Mouse (Mus musculus) gastrocnemius, adult 8-10 months (tissue): ENCODE measurements around the gene Kidins220. TPM values are rescaled to one million over a fixed set of nuclear protein-coding genes. Genes with fewer than 3 reads are reported as not detected.

ENCODE experiments used
- DNase-seq, 2 experiments: peaks; one replicate each; pipeline ENCODE4 v3.0.0; 2022; ENCODE audit warnings: low spot score in 2 of 2
- total RNA-seq, 4 experiments: library from RNA; stranded (reverse); gene quantifications; 2 replicates each; pipeline ENCODE4 v1.2.4; 2022

Gene Kidins220
- total RNA-seq, 4 experiments from 2014 or later = 43.2 to 50.6 (median 45.3) TPM

DNA sequence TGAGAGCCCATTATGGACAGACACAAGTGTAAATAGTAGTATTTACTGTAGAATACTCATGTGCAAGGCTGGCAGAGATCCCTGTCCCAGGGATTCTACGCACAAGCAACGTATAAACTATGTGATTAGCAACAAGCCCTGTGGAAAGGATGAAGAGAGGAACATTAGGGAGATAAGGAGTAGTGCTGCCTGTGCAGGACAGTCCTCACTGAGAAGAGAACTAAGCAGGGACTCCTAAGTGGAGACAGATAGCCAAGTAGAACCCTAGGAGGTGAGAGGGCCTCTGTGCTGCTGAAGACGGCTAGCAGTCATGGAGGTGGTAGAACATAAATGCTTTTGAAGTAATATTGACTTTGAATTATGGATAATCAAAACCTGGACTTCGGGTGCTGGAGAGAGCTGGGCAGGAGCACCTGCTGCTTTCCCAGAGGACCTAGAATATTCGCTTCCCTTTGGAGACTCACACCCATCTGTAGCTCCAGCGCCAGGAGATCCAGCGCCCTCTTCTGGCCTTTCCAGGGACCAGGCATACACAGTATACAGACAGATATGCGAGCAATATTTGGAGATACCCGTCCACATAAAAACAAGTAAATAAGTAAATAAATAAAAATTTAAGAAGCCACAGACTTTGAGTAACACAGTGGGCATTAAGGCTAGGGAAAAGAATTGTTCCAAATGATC lies 50.3 kb downstream of the Kidins220 start:
- no peak for DNase-seq

DNA sequence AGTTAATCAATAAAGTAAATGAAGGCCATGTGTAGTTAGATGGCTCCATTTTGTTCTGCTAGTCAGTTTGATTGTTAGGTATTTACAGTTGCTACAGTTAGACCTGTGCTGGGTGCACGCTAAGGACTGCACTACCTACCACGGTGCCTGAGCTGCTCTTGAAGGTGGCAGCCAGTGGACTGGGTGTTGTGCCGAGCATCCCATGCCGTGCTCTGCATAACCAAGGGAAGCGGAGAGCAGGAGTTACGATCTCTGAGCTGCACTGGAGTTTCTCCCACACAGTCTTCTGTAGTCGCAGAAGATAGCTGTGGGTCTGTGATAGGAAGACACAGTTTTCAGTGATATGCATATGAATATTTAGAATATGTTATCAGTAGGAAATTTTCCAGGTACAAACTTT lies 51.6 kb downstream of the Kidins220 start:
- DNase-seq = no peak

DNA sequence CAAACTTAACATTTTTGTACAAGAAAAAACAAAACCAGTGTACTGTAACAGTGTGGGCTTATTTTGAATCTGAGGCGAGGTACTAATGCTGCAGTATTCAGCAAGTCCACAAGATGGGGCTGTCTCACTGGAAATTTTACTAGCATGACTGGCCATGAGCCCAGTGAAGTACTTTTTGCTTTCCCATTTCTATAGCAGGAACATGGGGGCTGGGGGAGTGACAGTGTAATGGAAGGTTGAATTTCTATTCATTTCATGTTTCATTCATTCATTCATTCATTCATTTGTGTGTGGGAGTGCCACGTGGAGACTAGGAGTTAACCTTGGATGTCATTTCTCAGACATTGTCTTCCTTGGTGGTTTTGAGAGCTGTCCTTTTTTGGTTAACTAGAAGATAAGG lies 52.7 kb downstream of the Kidins220 start:
- DNase-seq = peak in 1 of 2 experiments; percentile 29

DNA sequence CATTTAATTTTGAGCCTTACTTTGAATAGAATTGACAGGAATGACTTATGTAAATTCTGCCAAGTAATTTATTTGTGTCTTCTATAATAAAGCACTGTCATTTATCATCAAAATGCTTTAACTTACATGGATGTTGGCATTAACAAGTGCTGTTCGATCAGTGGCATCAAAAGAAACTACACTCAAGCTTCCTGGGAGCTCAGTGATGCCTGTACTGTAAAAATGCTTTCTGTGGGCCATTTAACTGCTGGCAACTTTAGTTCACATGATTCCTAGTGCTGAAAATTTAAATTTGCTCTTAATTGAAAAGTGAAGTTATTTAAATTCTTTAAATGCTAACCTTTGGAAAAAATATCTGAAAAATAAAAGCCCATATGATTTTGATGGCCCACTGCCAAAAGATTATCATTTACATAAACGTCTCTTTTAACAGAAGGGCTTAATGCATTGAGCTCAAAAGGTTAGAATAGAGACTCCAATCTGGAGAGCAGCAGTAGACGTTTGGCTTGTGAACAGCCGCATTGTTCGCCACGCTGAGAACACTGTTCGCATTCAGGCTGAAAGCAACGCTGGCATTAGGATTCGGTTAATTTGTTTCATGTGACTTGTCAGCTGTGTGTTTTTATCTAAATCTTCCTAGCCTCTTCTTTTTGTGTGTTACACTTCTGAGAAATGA lies 59.1 kb downstream of the Kidins220 start:
- no peak for DNase-seq

DNA sequence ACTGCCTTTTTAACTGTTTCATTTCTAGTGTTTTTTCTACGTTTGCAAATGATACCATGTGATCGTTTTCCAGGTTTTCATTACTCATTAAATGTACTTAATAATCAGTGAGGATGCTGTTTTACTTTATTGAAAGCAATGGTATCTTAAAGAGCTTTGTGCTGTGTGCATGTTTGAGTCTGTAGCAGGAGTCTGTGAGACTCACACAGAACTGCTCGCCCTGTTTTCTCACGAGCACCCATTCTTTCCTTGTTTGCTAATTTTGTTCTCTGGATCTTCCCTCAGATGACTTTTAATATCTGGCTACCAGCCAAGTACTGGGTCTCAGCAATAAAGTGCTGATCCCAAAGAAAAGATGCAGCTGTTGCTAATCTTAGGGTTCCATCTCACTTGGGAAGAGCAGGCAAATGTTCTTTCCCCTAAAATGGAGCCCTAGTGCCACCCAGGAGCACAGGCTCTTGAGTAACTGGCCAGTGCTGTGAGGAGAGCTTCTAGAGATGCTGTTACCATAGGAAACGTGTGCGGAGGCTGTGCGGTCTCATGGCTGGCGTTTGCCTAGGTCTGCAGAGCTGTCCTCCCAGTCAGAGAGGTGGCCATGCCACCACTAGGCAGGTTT lies 59.7 kb downstream of the Kidins220 start:
- DNase-seq = no peak

DNA sequence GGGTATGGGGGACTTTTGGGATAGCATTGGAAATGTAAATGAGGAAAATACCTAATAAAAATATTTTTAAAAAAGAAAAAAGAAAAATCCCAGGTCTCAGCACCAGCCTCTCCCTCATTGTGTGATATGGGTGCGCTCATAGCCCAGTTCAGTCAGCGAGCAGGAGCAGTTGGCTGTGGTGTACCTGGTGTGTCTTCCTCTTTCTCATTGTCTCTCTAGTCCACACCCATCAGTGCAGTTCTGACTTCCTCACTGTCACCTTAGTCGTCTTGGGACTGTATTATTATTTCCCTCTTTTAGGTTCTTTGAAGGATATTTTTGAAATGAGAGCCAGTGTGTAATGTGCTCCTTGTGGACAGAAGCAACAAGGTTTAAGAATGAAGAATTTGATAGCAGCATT lies 61.3 kb downstream of the Kidins220 start:
- DNase-seq = no peak

DNA sequence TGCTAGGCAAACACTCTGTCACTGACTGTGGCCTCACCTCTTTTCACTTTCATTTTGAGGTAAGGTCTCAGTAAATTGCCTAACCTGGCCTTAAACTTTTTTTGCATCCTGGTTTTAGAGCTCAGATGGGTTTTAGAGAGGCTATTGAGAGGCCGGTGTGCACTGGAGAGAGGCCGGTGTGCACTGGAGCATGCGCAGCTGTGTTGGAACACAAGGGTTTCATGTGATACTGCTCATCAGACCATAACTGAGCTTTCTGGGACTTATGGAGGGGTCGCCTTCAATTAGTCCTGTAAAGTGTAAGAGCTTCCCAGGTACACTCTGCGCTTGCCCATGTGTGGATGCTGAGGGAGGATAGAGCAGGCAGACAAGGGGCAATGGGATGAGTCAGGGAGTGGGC lies 62.5 kb downstream of the Kidins220 start:
- DNase-seq = no peak

DNA sequence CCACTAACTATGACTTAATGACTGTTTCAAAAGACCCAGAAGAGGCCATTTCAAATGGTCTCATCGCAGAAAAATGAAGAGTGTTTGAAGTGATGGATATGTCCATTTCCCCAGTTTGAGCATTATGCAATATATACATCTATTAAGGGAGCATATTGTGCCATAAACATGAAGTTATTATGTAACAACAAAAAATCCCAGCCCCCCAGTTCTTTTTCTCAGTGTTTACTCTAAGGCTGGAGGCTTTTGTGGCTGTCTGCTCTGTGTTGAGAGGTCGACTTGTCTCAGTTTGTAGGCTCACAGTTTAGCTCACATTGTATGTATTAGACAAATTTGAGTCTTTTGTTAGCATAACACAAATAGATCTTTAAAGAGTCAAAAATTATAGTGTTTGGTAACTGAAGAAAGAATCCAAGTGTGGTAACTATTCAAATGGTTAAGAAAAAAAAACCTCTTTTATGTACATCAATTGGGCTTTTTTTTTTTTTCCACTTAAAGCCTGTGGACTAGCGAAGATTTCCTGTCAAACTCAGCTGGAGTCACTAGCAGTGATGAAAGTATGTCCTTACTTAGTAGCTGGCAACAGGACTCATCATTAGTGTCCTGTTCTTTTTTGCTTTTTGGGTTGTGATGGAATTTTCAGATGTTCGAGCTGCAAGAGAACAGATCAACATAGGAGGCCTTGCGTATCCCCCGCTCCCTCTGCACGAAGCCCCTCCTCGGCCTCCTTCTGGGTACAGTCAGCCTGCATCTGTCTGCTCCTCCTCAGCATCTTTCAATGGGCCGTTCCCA lies 63.2 kb downstream of the Kidins220 start:
- DNase-seq = no peak

DNA sequence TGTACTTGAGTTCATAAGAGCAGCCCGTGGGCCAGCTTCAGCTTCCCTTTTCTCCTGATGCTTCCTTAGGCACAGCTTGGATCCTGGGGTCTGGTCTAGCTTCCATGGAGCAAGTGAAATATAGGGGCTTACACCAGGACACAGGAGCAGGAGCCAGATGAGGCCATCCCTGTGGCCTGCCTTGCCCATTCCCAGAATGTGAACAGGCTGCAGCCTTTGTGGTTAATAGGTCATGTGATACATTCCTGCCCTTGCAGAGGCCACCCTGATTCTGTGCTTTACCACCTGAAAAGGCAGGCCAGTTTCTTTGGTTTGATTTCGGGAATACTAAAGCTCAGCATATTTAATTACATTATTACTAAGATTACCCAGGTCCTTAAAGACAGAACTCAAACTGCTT lies 69.3 kb downstream of the Kidins220 start:
- no peak for DNase-seq

DNA sequence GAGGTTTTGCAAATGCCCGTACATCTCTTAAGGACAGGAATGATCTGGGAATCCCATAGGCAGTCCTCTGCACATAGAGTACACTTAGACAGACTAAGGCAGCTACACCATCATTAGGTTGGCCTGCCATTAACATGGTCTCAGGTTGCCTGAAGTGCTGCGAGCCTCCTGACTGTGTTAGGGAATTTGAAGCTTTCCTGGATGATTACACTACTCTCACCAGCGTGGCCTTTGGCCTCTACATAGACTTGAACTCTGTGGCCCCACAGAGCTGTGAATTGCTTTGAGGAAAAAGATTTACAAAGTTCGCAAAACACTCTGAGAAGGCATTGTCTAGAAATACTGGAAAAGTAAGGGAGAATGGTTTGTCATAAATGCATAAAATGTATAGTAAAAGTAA lies 69.9 kb downstream of the Kidins220 start:
- DNase-seq = no peak

DNA sequence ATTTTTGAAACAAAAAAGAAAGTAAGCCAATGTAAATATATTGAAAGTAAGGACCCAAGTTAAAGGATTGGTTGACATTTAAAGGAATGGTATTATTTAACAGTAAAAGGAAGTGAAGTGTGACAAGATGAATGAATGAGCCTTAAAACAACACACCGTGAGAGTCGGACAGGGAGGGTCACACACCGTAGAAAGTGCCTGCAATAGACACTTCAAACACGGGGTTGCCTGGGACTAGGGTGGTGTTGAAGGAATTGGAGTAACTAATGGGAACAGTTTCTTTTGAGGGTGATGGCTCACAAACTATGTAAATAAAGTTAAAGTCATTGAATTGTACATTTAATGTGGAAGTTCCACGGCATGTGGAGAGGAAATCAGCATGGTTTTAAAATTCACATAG lies 74.5 kb downstream of the Kidins220 start:
- no peak for DNase-seq

DNA sequence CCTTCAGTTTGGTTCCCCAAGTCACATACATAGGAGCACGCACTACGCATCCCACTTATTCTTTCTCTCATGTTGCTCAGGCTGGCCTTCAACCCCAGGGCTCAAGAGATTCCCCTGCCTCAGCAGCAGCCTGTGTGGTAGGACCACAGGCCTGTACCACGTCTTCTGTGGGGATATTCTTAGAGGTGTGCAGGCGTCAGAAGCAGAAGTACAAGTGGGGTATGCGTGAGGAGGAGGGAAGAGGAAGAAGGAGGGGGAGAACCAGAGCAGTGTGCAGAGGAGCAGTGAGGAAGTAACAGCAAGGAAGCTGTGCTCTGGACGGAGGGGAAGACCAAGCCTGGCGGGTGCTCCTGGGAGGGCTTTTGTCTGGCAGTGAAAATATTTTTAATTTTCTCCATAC lies 79.8 kb downstream of the Kidins220 start:
- DNase-seq = no peak

DNA sequence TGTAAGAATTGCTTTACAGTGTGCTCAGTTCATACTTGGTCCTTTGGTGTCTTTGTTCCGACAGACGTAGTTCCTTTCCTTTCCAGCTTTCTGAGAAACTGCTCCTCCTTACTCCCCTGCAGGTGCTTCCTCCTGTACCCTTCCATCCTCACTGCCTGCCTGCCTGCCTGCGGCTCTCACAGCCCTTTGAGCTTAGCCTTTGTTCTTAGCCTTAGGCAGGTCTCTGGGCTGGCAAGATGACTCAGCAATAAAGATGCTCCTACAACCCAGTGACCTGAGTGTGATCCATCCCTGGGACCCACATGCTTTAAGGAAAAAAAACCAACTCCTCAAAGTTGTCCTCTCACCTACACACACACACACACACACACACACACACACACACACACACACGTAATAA lies 80.2 kb downstream of the Kidins220 start:
- no peak for DNase-seq

DNA sequence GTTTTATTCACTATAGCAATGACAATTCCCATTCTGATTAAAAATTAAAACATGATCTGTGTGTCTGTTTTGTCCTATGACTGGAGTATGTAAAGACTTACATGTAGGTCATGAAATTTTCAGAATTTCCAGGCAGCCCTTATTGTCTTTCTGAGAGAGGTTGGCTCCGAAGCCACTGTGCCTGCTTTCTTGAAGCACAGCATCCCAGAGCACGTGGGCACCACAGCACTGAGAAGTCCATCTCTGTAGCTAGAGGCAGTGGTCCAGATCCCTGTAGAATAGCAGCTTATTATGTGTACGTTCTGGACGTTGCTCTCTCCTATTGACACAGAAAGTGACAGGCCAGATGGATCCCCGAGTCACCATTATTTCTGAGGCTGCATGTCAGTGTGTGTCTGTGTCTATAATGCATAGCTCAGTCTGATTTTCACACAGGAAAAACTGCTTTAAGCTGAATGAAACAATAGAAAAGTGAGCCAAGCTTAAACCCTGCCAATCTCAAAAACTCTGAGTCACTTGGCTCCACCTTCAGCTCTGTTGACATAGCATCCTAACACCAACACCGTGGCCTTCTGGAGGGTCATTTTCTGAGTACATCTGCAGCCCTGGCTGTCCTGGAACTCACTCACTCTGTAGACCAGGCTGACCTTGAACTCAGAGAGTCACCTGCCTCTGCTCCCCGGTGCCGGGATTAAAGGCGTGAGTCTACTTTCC lies 84.9 kb downstream of the Kidins220 start:
- no peak for DNase-seq

DNA sequence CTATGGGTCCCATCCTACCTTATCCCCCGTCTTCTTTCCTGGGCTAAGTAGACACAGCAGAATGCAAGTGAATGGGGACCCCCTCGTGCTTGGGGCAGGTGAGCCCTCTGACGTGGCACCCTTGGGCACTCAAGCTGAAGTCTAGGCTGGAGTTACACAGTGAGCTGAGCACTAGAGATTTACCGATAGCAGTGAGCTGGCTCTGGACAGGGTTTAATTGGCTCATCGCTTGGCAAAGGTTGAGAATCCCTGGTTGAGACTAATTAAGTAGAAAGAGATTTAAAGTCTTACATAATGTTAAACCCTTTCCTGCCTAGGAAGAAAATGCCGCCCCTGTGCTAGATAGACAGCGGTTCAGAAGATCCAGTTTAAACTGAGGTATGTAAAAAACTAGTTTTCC lies 86.2 kb downstream of the Kidins220 start:
- DNase-seq = no peak

DNA sequence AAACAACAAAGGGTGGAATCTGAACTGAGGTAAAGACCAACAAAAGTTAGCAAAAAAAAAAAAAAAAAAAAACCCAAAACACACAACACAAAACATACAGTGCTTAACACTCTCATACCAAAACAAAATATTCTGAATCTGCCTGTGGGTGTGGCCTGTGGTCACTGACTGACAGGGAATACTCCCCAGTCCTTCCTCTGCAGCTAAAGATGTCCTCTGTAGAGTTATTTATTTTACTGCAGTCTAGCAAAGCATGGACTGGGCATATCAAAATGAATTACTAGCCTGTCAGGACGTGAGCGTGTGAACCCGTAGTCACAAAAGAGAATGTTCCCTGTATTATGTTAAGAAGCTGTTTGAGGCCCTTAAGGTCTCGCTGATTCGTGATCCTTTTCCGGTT lies 87.5 kb downstream of the Kidins220 start:
- DNase-seq = no peak

DNA sequence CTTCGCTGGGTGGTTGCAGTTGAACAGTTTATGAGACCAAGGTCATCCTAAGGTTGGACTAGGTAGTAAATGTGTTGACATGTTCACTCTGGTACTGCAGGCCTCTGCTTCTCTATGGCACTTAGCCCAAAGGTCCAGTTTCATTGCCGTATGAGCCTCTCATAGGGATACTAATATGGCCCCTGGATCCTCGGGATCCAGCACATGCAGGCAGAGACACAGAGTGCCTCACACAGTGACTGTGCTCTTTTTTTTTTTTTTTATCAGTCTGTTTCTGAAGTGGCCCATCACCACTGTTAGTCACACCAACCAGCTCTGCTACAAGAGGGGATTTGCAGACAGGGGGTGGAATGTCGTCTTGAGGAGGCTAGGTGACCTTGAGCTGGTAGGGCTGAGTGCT lies 98.6 kb downstream of the Kidins220 start:
- DNase-seq = no peak

DNA sequence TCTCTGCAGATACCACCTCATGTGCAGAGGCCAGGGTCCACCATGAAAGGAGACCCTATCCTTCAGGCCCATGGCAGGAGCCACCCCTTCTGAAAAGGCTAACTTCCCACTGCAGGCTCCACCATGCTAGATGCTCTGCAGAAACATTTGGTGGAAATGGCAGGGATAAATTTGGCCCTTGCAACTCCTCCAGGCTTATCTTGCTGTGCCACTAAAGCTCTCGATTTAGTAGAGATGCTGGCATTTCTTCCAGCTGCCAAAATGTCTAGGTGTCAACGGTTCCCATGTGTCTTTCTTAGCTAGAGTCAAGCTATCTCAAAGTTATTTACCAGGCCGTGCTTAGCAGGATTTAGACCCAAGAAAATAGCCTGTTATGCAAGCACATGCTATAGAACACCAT lies 99.6 kb downstream of the Kidins220 start:
- no peak for DNase-seq

DNA sequence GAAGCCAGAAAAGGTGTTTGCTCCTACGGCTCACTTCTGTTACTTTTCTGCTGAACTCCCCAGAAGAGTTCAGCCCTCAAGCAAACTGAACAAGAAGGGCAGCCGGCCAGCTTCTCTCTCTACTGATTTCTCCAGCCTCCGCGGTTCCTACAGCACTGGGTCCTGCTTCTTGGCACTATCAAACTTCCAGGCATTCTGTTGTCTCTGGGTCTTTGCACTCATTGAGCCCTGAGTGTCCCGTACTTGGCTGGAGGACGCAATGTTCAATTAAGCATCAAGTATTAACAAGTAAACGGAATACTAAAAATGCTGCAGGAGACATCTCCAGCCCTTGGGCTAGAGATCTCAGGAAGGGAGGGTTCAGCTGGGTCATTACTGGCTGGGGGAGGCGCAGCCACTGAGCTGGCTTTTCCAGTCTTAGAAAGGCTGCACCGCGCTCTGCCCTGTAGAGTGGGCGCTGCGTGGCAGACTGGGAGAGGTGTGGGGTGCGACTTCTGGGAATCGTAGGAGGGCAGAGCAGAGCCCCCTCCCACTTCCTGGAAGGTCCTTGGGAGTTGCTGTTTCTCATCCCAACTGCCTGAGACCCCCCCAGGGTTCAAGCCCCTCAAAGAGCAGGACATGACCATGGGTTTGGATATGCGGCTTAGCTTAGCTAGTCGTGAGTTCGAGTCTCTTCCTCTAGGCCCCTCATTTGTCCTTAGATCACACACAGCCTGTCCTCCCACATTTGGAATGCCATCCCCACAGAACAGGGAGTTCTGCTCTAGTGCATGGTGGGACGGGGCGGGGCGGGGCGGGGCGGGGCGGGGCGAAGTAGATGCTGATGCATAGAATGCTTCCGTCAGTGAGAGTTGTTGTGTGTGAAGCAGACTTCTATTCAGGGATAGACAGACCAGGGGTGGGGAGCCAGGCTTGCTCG lies 108.8 kb downstream of the Kidins220 start:
- DNase-seq = no peak

DNA sequence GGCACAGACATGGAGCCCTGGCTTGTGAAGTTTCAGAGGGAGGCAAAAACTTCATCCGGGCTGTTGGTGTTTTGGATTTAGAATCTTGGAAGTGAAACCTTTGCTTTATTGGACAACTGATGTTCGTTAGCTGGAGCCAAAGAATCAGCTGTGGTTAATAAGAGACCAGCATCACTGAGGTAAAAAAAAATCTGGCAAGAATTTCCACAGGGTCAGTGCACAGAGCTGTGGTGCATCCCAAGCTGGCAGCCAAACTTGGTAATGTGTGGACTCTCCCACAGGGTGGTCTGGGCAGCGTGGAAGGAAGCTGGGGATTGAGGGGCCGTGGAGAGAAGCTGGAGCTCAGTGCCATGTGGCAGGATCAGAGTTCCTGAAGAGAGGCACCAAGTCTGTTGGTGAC lies 112.2 kb downstream of the Kidins220 start:
- no peak for DNase-seq
